Mouse (Mus musculus) liver, embryonic 11.5 days (tissue): Measurements from ENCODE around the gene Uck1. TPM values are rescaled to one million over a fixed set of nuclear protein-coding genes. Genes with fewer than 3 reads are reported as not detected.
A peak's percentile ranks its signal among the peaks of the same experiment; 100 is the strongest.

ENCODE experiments used
- ATAC-seq: fragments of 200-750 bp; cut with Nextera tagmentation; replicated peaks from 2 replicates; pipeline ENCODE4 v1.8.0; 2017; ENCODE audit warnings: moderate number of reproducible peaks, mild to moderate bottlenecking, moderate TSS enrichment, moderate library complexity; ENCODE audit not compliant: low FRiP score
- DNase-seq: peaks from one replicate; pipeline ENCODE4 v3.0.0-alpha.2; 2017; ENCODE audit warnings: low spot score
- H3K27ac ChIP-seq: fragments of 300-500 bp; sonication (generic); 2 replicates; pipeline ENCODE4 v1.5.1; 2014; ENCODE audit warnings: mild to moderate bottlenecking, low read depth, low read length, control low read depth
- H3K27me3 ChIP-seq: fragments of 300-500 bp; sonication (generic); replicated peaks from 2 replicates; pipeline ENCODE4 v1.6.1; 2014; ENCODE audit warnings: low read length, mixed read lengths; ENCODE audit not compliant: control insufficient read depth, insufficient read depth
- H3K36me3 ChIP-seq: fragments of 300-500 bp; sonication (generic); 2 replicates; pipeline ENCODE4 v1.6.1; 2014; ENCODE audit warnings: mild to moderate bottlenecking, low read length, moderate library complexity, mixed read lengths; ENCODE audit not compliant: control insufficient read depth, insufficient read depth
- H3K4me1 ChIP-seq: fragments of 300-500 bp; sonication (generic); replicated peaks from 2 replicates; pipeline ENCODE4 v1.6.1; 2014; ENCODE audit warnings: low read length, mixed read lengths; ENCODE audit not compliant: control insufficient read depth, insufficient read depth
- H3K4me2 ChIP-seq: fragments of 300-500 bp; sonication (generic); 2 replicates; pipeline ENCODE4 v1.6.1; 2014; ENCODE audit warnings: mild to moderate bottlenecking, control low read depth, moderate library complexity
- H3K4me3 ChIP-seq: fragments of 300-500 bp; sonication (generic); 2 replicates; pipeline ENCODE4 v1.5.1; 2014; ENCODE audit warnings: low read depth, low read length, control low read depth
- H3K9ac ChIP-seq: fragments of 300-500 bp; sonication (generic); 2 replicates; pipeline ENCODE4 v1.6.1; 2014; ENCODE audit warnings: low read depth, low read length, control low read depth
- H3K9me3 ChIP-seq: fragments of 300-500 bp; sonication (generic); 2 replicates; pipeline ENCODE4 v1.6.1; 2016; ENCODE audit warnings: low read length, inconsistent platforms, mixed read lengths; ENCODE audit not compliant: control insufficient read depth
- WGBS: fragments of 180-500 bp; shearing (Covaris S2); extraction: QIAGEN DNeasy Blood & Tissue Kit; methylation state at CpG from one replicate; pipeline ENCODE4 v1.1.7; 2014; 5-methylcytosine and 5-hydroxymethylcytosine counted together
- polyA plus RNA-seq: library from polyadenylated mRNA; unstranded; fragments of >200 nt; fragmentation: Nextera tagmentation; extraction: Ambion mirVana; gene quantifications from 2 replicates; pipeline ENCODE4 v1.2.1, GENCODE M21; 2014

Gene Uck1
- polyA plus RNA-seq, 1 experiment from 2014 or later = 59.5 TPM

- peak; percentile 46 for DNase-seq
- Histone ChIP-seq H3K9ac (no peak overlapping the region), H3K4me2 (0 out of 2 replicates have a peak overlapping the region, but pooled peaks have one; percentile 23), H3K36me3 (peaks cover 29% of the 10 kb centered on the region), H3K9me3 (no peaks in the 10 kb centered on the region), H3K27me3 (no peaks in the 10 kb centered on the region), H3K4me1 (peaks cover 6% of the 10 kb centered on the region; the same call in 1 of the 2 replicates), H3K4me3 (no peak overlapping the region), H3K27ac (no peak overlapping the region)
- 85% methylated on average over 1 of the region's 1 CpGs for WGBS
- ATAC-seq = peak; percentile 68; the same call in 1 of the 2 replicates
Observed at GRCm38 (mm10) chr2:32282727-32283126, 22.8 kb upstream of the Uck1 start.

- Histone ChIP-seq H3K36me3 (peaks cover 29% of the 10 kb centered on the region), H3K4me2 (0 out of 2 replicates have a peak overlapping the region, but pooled peaks have one; percentile 23), H3K27ac (no peak overlapping the region), H3K27me3 (no peaks in the 10 kb centered on the region), H3K9me3 (no peaks in the 10 kb centered on the region), H3K4me1 (peaks cover 6% of the 10 kb centered on the region; the same call in 1 of the 2 replicates), H3K4me3 (no peak overlapping the region), H3K9ac (no peak overlapping the region)
- ATAC-seq (no peak), DNase-seq (no peak)
- WGBS = 52% methylated on average over 2 of the region's 2 CpGs
Observed at GRCm38 (mm10) chr2:32282289-32282688, 22.3 kb upstream of the Uck1 start.

- WGBS = 75% methylated on average over 3 of the region's 3 CpGs
- no peak for DNase-seq
- no peaks in the 10 kb centered on the region for H3K9me3 ChIP-seq
- H3K27me3 ChIP-seq = no peaks in the 10 kb centered on the region
- H3K4me3 ChIP-seq = no peak overlapping the region
- H3K36me3 ChIP-seq = peaks cover 16% of the 10 kb centered on the region
- H3K4me1 ChIP-seq = no peaks in the 10 kb centered on the region
- no peak overlapping the region for H3K27ac ChIP-seq
- ATAC-seq = no peak
- no peak overlapping the region for H3K9ac ChIP-seq
- H3K4me2 ChIP-seq = no peak overlapping the region
Observed at GRCm38 (mm10) chr2:32275823-32276222, 15.9 kb upstream of the Uck1 start.

GRCm38 (mm10) chr2:32260635-32261034 lies 676 bp upstream of the Uck1 start:
- H3K27ac ChIP-seq = peak overlapping the region; percentile 63; the same call in 1 of the 2 replicates
- H3K9ac ChIP-seq = 0 out of 2 replicates have a peak overlapping the region, but pooled peaks have one; percentile 89
- DNase-seq (peak; percentile 62), ATAC-seq (no peak; the same call in 1 of the 2 replicates)
- WGBS = 25% methylated on average over 4 of the region's 4 CpGs
- peaks cover 19% of the 10 kb centered on the region for H3K36me3 ChIP-seq
- peaks cover 14% of the 10 kb centered on the region for H3K4me1 ChIP-seq
- peak overlapping the region; percentile 92 for H3K4me3 ChIP-seq
- peak overlapping the region; percentile 91 for H3K4me2 ChIP-seq
- no peaks in the 10 kb centered on the region for H3K27me3 ChIP-seq
- no peaks in the 10 kb centered on the region for H3K9me3 ChIP-seq

DNA sequence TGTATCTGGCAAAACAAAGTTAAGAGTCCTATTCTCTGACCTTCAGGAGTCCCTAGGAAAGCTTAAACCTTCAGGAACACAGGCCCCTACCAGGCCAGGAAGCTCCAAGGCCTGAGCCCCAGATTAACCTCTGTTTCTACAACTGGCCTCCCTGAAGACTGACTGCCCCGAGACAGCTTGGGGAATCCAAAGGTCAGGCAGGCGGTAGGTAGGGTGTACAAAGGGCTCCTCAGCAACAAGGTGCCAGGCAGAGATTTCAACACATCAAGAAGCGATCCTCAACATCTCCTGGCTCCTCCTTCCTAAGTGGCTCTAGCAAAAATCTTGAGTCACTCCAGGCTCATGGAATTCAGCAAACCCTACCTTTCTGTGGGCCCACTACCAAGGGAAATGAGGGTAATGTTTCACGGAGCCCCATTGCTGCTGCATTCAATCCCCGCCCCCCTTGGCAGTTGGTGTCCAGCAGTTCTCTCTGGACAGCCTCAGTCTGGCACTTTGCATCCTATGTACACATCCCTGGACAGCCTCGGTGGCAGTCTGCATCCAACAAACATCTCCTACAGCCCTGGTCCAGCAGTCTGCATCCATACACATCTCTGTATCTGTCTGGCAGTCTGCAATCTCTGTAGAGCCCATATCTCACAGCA lies 949 bp downstream of the Uck1 start:
- peaks cover 23% of the 10 kb centered on the region for H3K36me3 ChIP-seq
- ATAC-seq = no peak
- H3K4me2 ChIP-seq = peak overlapping the region; percentile 91
- WGBS = 54% methylated on average over 6 of the region's 6 CpGs
- H3K27me3 ChIP-seq = no peaks in the 10 kb centered on the region
- peak overlapping the region; percentile 63 for H3K27ac ChIP-seq
- peak overlapping the region; percentile 92 for H3K4me3 ChIP-seq
- H3K9me3 ChIP-seq = no peaks in the 10 kb centered on the region
- H3K9ac ChIP-seq = peak overlapping the region; percentile 89
- peaks cover 14% of the 10 kb centered on the region for H3K4me1 ChIP-seq
- no peak for DNase-seq

DNA sequence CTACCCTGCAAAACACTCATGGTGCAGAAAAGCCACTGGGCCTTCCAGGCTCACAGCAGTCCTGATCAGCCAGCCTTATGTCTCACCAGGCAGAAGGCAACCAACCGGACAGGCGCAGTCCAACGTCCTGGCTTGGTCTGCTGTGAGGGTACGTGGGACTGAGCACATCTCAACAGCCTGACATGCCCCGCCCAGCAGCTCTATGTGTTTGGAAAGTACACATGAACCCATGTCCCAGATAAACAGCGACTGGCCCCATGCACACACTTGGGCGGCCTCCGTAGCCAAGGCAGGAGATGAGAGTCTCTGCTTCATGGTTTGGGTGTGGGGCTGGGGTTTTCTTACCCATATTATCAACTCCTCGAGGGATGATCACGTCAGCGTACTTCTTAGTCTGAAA lies 3.7 kb downstream of the Uck1 start:
- H3K9ac ChIP-seq = no peak overlapping the region
- H3K4me1 ChIP-seq = peaks cover 14% of the 10 kb centered on the region
- ATAC-seq (no peak), DNase-seq (no peak)
- H3K4me3 ChIP-seq = no peak overlapping the region
- no peaks in the 10 kb centered on the region for H3K9me3 ChIP-seq
- no peaks in the 10 kb centered on the region for H3K27me3 ChIP-seq
- H3K27ac ChIP-seq = no peak overlapping the region
- WGBS = 87% methylated on average over 11 of the region's 11 CpGs
- H3K36me3 ChIP-seq = peaks cover 43% of the 10 kb centered on the region
- H3K4me2 ChIP-seq = no peak overlapping the region

DNA sequence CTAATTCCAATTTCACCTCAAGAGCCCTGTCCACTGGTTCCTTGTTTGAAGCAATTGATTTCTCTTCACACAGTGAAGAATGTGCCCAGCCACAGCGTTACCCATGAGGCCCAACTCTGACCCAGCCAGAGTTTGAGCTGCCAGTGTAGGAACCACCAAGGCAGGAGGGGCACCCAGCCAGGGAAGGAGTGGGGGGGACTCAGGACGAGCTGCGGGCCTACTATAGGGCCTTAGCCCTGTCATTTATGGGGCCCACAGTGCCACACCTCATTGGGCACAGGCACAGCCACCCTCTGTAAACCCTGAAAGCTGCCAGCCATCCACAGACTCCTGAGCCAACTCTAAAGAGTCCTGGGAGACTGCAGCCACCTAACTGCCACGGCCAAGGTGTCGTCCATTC lies 5.4 kb downstream of the Uck1 start:
- 84% methylated on average over 5 of the region's 5 CpGs for WGBS
- H3K27me3 ChIP-seq = no peaks in the 10 kb centered on the region
- H3K4me2 ChIP-seq = no peak overlapping the region
- peaks cover 9% of the 10 kb centered on the region for H3K4me1 ChIP-seq
- no peak overlapping the region for H3K9ac ChIP-seq
- no peak overlapping the region for H3K4me3 ChIP-seq
- DNase-seq (no peak), ATAC-seq (no peak)
- peaks cover 55% of the 10 kb centered on the region for H3K36me3 ChIP-seq
- no peak overlapping the region for H3K27ac ChIP-seq
- H3K9me3 ChIP-seq = no peaks in the 10 kb centered on the region

- Histone ChIP-seq H3K4me3 (no peak overlapping the region), H3K27me3 (no peaks in the 10 kb centered on the region), H3K36me3 (peaks cover 60% of the 10 kb centered on the region), H3K4me1 (no peaks in the 10 kb centered on the region), H3K9ac (no peak overlapping the region), H3K4me2 (no peak overlapping the region), H3K27ac (no peak overlapping the region), H3K9me3 (no peaks in the 10 kb centered on the region)
- WGBS = 62% methylated on average over 1 of the region's 1 CpGs
- ATAC-seq (no peak), DNase-seq (no peak)
Observed at GRCm38 (mm10) chr2:32253352-32253751, 6.6 kb downstream of the Uck1 start.

- WGBS = 89% methylated on average over 5 of the region's 5 CpGs
- Histone ChIP-seq H3K4me1 (no peaks in the 10 kb centered on the region), H3K9me3 (no peaks in the 10 kb centered on the region), H3K27ac (no peak overlapping the region), H3K4me3 (no peak overlapping the region), H3K9ac (no peak overlapping the region), H3K27me3 (no peaks in the 10 kb centered on the region), H3K36me3 (peaks cover 56% of the 10 kb centered on the region), H3K4me2 (no peak overlapping the region)
- DNase-seq = no peak
- no peak for ATAC-seq
Observed at GRCm38 (mm10) chr2:32252658-32253057, 7.3 kb downstream of the Uck1 start.
